Mouse (Mus musculus): ENCODE results near the gene Serpina3k. TPM values are rescaled to one million over a fixed set of nuclear protein-coding genes. Genes with fewer than 3 reads are reported as not detected.
A peak's percentile ranks its signal among the peaks of the same experiment; 100 is the strongest.
"Not testable (repeated sequence)": the region's sequence is repeated elsewhere in the genome, so short reads cannot be mapped to it uniquely, and the experiment has no call there.

The Serpina3k gene
- polyA plus RNA-seq, 1 experiment: 0.17 TPM

DNA sequence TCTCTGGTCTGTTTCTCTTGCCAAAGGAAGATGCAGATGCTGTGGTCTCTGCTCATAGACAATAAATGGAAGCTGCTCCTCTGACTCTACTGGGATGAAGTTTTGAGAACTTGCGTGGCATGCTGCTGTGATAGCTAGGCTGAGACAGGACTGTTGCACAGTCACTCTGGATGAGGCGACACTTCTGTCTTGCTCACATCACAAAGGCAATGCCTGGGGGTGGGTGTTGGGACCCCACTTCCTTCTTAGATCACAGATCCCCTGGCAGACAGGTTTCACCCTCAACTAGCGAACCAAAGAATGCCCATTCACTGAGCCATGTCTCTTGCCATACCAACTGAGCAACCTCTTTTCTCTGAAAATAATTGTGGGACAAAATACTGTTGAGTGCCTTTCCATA, 419 bp downstream of the Serpina3k start:
- Histone ChIP-seq H3K4me3 (ENCODE audit: control insufficient read depth, low read depth, low read length) (no peak overlapping the region), H3K36me3 (ENCODE audit: control insufficient read depth, insufficient read depth, low read length) (no peaks in the 10 kb centered on the region), H3K27ac (ENCODE audit: control insufficient read depth, insufficient read depth, low read depth, low read length) (no peak overlapping the region), H3K27me3 (ENCODE audit: control insufficient read depth, insufficient read depth, low read length) (no peaks in the 10 kb centered on the region), H3K4me1 (ENCODE audit: control insufficient read depth, insufficient read depth, low read length) (no peaks in the 10 kb centered on the region)
- TF ChIP-seq CTCF (IDR thresholded peaks at IDR 0.05; ENCODE audit: control insufficient read depth, insufficient read depth, insufficient replicate concordance, low read depth, low read length): no peak
- no peak for TF ChIP-seq POLR2A (IDR thresholded peaks at IDR 0.05; ENCODE audit: control insufficient read depth, low read depth, low read length)

- not testable (repeated sequence) for H3K4me1 ChIP-seq (ENCODE audit: control insufficient read depth, insufficient read depth, low read length); H3K27ac ChIP-seq (ENCODE audit: control insufficient read depth, insufficient read depth, low read depth, low read length); H3K27me3 ChIP-seq (ENCODE audit: control insufficient read depth, insufficient read depth, low read length); H3K4me3 ChIP-seq (ENCODE audit: control insufficient read depth, low read depth, low read length); H3K36me3 ChIP-seq (ENCODE audit: control insufficient read depth, insufficient read depth, low read length)
Measured at GRCm38 (mm10) chr12:104342489-104342888, 4.2 kb downstream of the Serpina3k start.

GRCm38 (mm10) chr12:104345181-104345580, 6.9 kb downstream of the Serpina3k start:
- no peaks in the 10 kb centered on the region for H3K27me3 ChIP-seq (ENCODE audit: control insufficient read depth, insufficient read depth, low read length)
- no peak for TF ChIP-seq CTCF (IDR thresholded peaks at IDR 0.05; ENCODE audit: control insufficient read depth, insufficient read depth, insufficient replicate concordance, low read depth, low read length)
- no peak for TF ChIP-seq POLR2A (IDR thresholded peaks at IDR 0.05; ENCODE audit: control insufficient read depth, low read depth, low read length)
- no peaks in the 10 kb centered on the region for H3K36me3 ChIP-seq (ENCODE audit: control insufficient read depth, insufficient read depth, low read length)
- no peak overlapping the region for H3K27ac ChIP-seq (ENCODE audit: control insufficient read depth, insufficient read depth, low read depth, low read length)
- H3K4me3 ChIP-seq (ENCODE audit: control insufficient read depth, low read depth, low read length): no peak overlapping the region
- no peaks in the 10 kb centered on the region for H3K4me1 ChIP-seq (ENCODE audit: control insufficient read depth, insufficient read depth, low read length)

- Histone ChIP-seq H3K4me3 (ENCODE audit: control insufficient read depth, low read depth, low read length) (no peak overlapping the region), H3K27ac (ENCODE audit: control insufficient read depth, insufficient read depth, low read depth, low read length) (no peak overlapping the region), H3K36me3 (ENCODE audit: control insufficient read depth, insufficient read depth, low read length) (no peaks in the 10 kb centered on the region), H3K27me3 (ENCODE audit: control insufficient read depth, insufficient read depth, low read length) (no peaks in the 10 kb centered on the region), H3K4me1 (ENCODE audit: control insufficient read depth, insufficient read depth, low read length) (no peaks in the 10 kb centered on the region)
- TF ChIP-seq POLR2A (IDR thresholded peaks at IDR 0.05; ENCODE audit: control insufficient read depth, low read depth, low read length) (no peak), CTCF (IDR thresholded peaks at IDR 0.05; ENCODE audit: control insufficient read depth, insufficient read depth, insufficient replicate concordance, low read depth, low read length) (no peak)
Measured at GRCm38 (mm10) chr12:104345707-104346106, 7.4 kb downstream of the Serpina3k start.

GRCm38 (mm10) chr12:104347091-104347490, 8.8 kb downstream of the Serpina3k start:
- H3K36me3 ChIP-seq (ENCODE audit: control insufficient read depth, insufficient read depth, low read length): no peaks in the 10 kb centered on the region
- no peak overlapping the region for H3K27ac ChIP-seq (ENCODE audit: control insufficient read depth, insufficient read depth, low read depth, low read length)
- H3K27me3 ChIP-seq (ENCODE audit: control insufficient read depth, insufficient read depth, low read length): no peaks in the 10 kb centered on the region
- no peak for TF ChIP-seq POLR2A (IDR thresholded peaks at IDR 0.05; ENCODE audit: control insufficient read depth, low read depth, low read length)
- no peak for TF ChIP-seq CTCF (IDR thresholded peaks at IDR 0.05; ENCODE audit: control insufficient read depth, insufficient read depth, insufficient replicate concordance, low read depth, low read length)
- no peaks in the 10 kb centered on the region for H3K4me1 ChIP-seq (ENCODE audit: control insufficient read depth, insufficient read depth, low read length)
- no peak overlapping the region for H3K4me3 ChIP-seq (ENCODE audit: control insufficient read depth, low read depth, low read length)

DNA sequence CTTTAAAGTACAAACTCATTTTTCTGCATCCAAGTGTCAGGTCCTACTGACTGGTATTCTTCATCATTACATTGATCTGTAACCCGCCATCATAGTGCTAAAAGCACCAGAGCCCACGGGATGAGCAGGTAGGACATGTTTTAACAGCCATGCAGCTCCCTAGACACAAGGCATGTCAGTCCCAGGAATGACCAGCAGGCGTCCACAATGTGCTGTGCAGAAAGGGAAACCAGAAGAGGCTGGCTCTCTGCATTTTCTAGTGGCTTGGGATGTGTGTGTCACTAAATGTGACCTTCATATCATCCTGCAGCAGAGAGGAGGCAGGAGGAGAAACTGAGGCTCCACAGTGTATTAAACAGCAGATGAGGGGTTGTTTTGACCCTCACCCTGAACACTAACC, 13.5 kb downstream of the Serpina3k start:
- not testable (repeated sequence) for H3K4me3 ChIP-seq (ENCODE audit: control insufficient read depth, low read depth, low read length); H3K27me3 ChIP-seq (ENCODE audit: control insufficient read depth, insufficient read depth, low read length); H3K27ac ChIP-seq (ENCODE audit: control insufficient read depth, insufficient read depth, low read depth, low read length); H3K4me1 ChIP-seq (ENCODE audit: control insufficient read depth, insufficient read depth, low read length); H3K36me3 ChIP-seq (ENCODE audit: control insufficient read depth, insufficient read depth, low read length)
- TF ChIP-seq CTCF (IDR thresholded peaks at IDR 0.05; ENCODE audit: control insufficient read depth, insufficient read depth, insufficient replicate concordance, low read depth, low read length): peak; percentile 28; the same call in 1 of the 2 replicates

- Histone ChIP-seq H3K36me3 (ENCODE audit: control insufficient read depth, insufficient read depth, low read length) (no peaks in the 10 kb centered on the region), H3K27me3 (ENCODE audit: control insufficient read depth, insufficient read depth, low read length) (no peaks in the 10 kb centered on the region), H3K4me1 (ENCODE audit: control insufficient read depth, insufficient read depth, low read length) (no peaks in the 10 kb centered on the region), H3K4me3 (ENCODE audit: control insufficient read depth, low read depth, low read length) (no peak overlapping the region), H3K27ac (ENCODE audit: control insufficient read depth, insufficient read depth, low read depth, low read length) (no peak overlapping the region)
- TF ChIP-seq CTCF (IDR thresholded peaks at IDR 0.05; ENCODE audit: control insufficient read depth, insufficient read depth, insufficient replicate concordance, low read depth, low read length) (no peak), POLR2A (IDR thresholded peaks at IDR 0.05; ENCODE audit: control insufficient read depth, low read depth, low read length) (no peak)
Measured at GRCm38 (mm10) chr12:104356006-104356405, 17.7 kb downstream of the Serpina3k start.

DNA sequence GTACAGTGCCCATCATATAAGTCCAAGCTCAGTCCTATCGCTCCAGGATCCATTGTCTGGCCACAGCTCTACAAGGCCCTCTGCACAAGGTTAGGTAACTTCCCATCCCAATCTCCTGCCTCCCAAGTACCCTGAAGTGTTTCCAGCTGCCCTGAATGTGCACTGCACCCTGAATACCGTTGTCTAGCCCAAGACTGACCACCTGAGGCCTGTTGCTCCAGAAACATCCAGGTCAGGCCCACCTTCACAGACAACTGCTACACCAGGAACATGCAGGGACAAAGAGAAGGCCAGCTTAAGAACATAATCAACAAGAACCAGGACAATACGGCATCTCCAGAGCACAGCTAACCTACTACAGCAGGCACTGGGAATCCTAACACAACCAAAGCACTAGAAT, 31.7 kb downstream of the Serpina3k start:
- H3K27me3 ChIP-seq (ENCODE audit: control insufficient read depth, insufficient read depth, low read length): no peaks in the 10 kb centered on the region

GRCm38 (mm10) chr12:104377179-104377578, 38.9 kb downstream of the Serpina3k start:
- H3K27me3 ChIP-seq (ENCODE audit: control insufficient read depth, insufficient read depth, low read length); H3K4me3 ChIP-seq (ENCODE audit: control insufficient read depth, low read depth, low read length); H3K36me3 ChIP-seq (ENCODE audit: control insufficient read depth, insufficient read depth, low read length); H3K27ac ChIP-seq (ENCODE audit: control insufficient read depth, insufficient read depth, low read depth, low read length); H3K4me1 ChIP-seq (ENCODE audit: control insufficient read depth, insufficient read depth, low read length): not testable (repeated sequence)

More for the DNA sequence above, 31.7 kb downstream of the Serpina3k start:
- TF ChIP-seq CTCF (IDR thresholded peaks at IDR 0.05; ENCODE audit: control insufficient read depth, insufficient read depth, insufficient replicate concordance, low read depth, low read length) (no peak), POLR2A (IDR thresholded peaks at IDR 0.05; ENCODE audit: control insufficient read depth, low read depth, low read length) (no peak)
- H3K4me3 ChIP-seq (ENCODE audit: control insufficient read depth, low read depth, low read length): no peak overlapping the region
- no peaks in the 10 kb centered on the region for H3K36me3 ChIP-seq (ENCODE audit: control insufficient read depth, insufficient read depth, low read length)
- no peak overlapping the region for H3K27ac ChIP-seq (ENCODE audit: control insufficient read depth, insufficient read depth, low read depth, low read length)
- no peaks in the 10 kb centered on the region for H3K4me1 ChIP-seq (ENCODE audit: control insufficient read depth, insufficient read depth, low read length)

DNA sequence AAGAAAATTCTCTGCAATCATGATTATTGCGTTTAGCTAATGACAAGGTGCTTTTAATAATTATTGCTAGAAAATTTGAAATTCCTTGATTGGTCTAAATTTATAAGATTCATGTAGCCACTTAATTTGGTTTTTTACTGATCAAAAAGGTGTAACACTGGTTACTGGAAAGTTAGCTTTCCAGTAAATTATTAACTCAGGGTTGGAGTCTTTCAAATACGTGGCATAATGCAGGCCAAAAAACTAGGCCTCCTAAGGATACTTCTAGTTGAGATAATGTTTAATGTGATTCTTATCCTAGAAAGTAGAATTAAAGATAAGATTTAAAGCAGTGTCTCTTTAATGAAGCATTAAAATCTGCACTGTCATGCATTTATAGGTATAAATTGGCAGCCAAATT, 40.1 kb downstream of the Serpina3k start:
- not testable (repeated sequence) for H3K27me3 ChIP-seq (ENCODE audit: control insufficient read depth, insufficient read depth, low read length); H3K4me3 ChIP-seq (ENCODE audit: control insufficient read depth, low read depth, low read length); H3K36me3 ChIP-seq (ENCODE audit: control insufficient read depth, insufficient read depth, low read length); H3K27ac ChIP-seq (ENCODE audit: control insufficient read depth, insufficient read depth, low read depth, low read length); H3K4me1 ChIP-seq (ENCODE audit: control insufficient read depth, insufficient read depth, low read length)

DNA sequence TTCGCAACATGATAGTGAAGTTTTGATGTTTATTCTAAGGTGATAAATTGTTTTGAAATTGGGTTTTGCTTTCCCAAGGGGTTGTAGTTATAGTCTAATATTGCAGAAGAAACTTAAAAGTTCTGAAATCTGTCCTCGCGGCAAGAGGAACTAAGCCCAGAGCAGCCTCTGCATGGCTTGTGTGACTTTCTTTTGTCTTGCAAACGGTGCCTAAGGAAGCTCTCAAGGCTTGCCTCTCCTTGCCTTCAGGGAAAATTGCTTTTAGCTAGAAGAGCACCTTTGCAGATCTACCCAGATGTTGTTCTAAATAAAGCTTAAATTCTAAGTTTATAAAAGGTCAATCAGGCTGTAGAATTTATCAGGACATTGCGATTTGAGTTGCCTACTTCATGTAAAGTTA, 40.5 kb downstream of the Serpina3k start:
- H3K27me3 ChIP-seq (ENCODE audit: control insufficient read depth, insufficient read depth, low read length); H3K4me3 ChIP-seq (ENCODE audit: control insufficient read depth, low read depth, low read length); H3K27ac ChIP-seq (ENCODE audit: control insufficient read depth, insufficient read depth, low read depth, low read length); H3K36me3 ChIP-seq (ENCODE audit: control insufficient read depth, insufficient read depth, low read length); H3K4me1 ChIP-seq (ENCODE audit: control insufficient read depth, insufficient read depth, low read length): not testable (repeated sequence)
